Mouse (Mus musculus) kidney, adult 2 months (tissue): ENCODE measurements at regions not wholly inside any gene's neighbourhood (a gene's known extent, or its start where the extent isn't known, plus 50 kb on each side); places are given as distances from the start of the nearest gene placed in this dataset.

Experiments used
- CTCF ChIP-seq: fragments of 200-500 bp; conservative IDR thresholded peaks from 2 replicates; pipeline ENCODE4 v1.5.1; 2011; ENCODE audit warnings: low read depth, mild to moderate bottlenecking, control low read depth, low read length, moderate library complexity, mixed read lengths; ENCODE audit not compliant: insufficient read depth, insufficient read length
- POLR2A ChIP-seq: fragments of 200-500 bp; IDR thresholded peaks from one replicate; pipeline ENCODE4 v1.6.1; 2011; ENCODE audit warnings: low read depth, low read length, control low read depth

- TF ChIP-seq CTCF, result no peak
- no peak for TF ChIP-seq POLR2A
These were observed 429.0 kb upstream of the Gulo start for GRCm38 (mm10) chr14:66438001-66438400.
